8 mouse cellular contexts compared by ENCODE assay signal in the genomic region with DNA sequence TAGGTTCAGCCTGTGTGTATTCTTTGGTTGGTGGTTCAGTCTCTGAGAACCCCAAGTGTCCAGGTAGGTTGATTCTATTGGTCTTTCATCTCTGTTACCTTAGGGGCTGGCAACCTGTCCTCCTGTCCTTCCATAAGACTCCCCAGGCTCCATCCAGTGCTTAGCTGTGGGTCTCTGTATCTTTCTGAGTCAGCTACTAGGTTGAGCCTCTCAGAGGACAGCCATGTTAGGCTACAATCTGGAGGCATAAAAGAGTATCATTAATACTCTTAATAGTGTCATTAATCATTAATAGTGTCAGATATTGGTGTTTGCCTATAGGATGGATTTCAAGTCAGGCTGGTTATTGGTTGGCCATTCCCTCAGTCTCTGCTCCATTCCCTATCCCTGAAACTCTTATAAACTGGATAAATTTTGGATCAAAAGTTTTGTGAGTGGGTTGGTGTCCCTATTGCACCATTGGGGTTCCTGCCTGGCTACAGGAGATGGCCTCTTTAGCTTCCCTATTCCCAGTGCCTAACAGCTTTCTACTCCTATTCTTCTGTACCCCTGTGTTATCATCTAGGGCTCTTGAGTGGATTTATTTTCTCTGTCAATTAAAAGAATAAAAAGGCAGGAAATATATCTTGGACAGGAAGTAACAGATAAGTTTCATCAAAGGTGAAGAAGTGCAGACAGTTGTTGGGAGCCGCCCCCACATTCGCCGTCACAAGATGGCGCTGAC.
DNase-seq lines count a peak whose midpoint lies in the region; ATAC-seq and TF ChIP-seq lines count a peak whose summit lies in the region.

No protein-coding gene starts in this region.

- WGBS in heart, embryonic 10.5 days, result 13% methylated on average over 4 of the region's 4 CpGs
- 12% methylated on average over 4 of the region's 4 CpGs for WGBS in midbrain, embryonic 10.5 days

- H3K9me3 ChIP-seq in heart, embryonic 10.5 days, result no peaks in the 10 kb centered on the region
- no peaks in the 10 kb centered on the region for H3K9me3 ChIP-seq in midbrain, embryonic 10.5 days (replicated peaks)

- no peaks in the 10 kb centered on the region for H3K27me3 ChIP-seq in heart, embryonic 10.5 days (ENCODE audit: insufficient read depth, poor library complexity, severe bottlenecking)
- no peaks in the 10 kb centered on the region for H3K27me3 ChIP-seq in Patski
- H3K27me3 ChIP-seq in midbrain, embryonic 10.5 days (ENCODE audit: low read depth, poor library complexity, severe bottlenecking), result no peaks in the 10 kb centered on the region

- in situ Hi-C loops in Patski (cut with MboI; ENCODE audit: low pct_unique_long_range_greater_than_20kb), result no loop called here

- no peaks in the 10 kb centered on the region for H3K36me3 ChIP-seq in heart, embryonic 10.5 days
- no peaks in the 10 kb centered on the region for H3K36me3 ChIP-seq in midbrain, embryonic 10.5 days

- H3K4me1 ChIP-seq in heart, embryonic 10.5 days, result peaks cover 6% of the 10 kb centered on the region; the same call in 1 of the 2 replicates
- peaks cover 7% of the 10 kb centered on the region for H3K4me1 ChIP-seq in midbrain, embryonic 10.5 days

- ATAC-seq in Patski, result no peak
- ATAC-seq in hematopoietic stem cell, adult 5-6 weeks (replicated peaks in 1 of 2; ENCODE audit: insufficient read depth in 1 of 2, low FRiP score in 2 of 2, low TSS enrichment in 1 of 2, low read depth in 1 of 2, poor library complexity in 2 of 2, severe bottlenecking in 2 of 2), result peak; percentile 30 to 40; a peak in 3 of 4 replicates
- ATAC-seq in monocyte, adult 5-6 weeks (replicated peaks; ENCODE audit: insufficient number of reproducible peaks, low FRiP score, low TSS enrichment, poor library complexity, severe bottlenecking), result no peak

- TF ChIP-seq CTCF in Patski (IDR thresholded peaks at IDR 0.05), result peak; percentile 39

- no peak for DNase-seq in heart, embryonic 10.5 days (ENCODE audit: low spot score)
- DNase-seq in heart, postnatal 36 days, result no peak
- DNase-seq in Patski (ENCODE audit: low read depth, low spot score), result no peak
- DNase-seq in midbrain, embryonic 10.5 days (ENCODE audit: low spot score), result no peak
- no peak for DNase-seq in left cerebral cortex, adult 8-10 months (ENCODE audit: low spot score in 2 of 2)
- no peak for DNase-seq in layer of hippocampus, postnatal 36 days

- intact Hi-C loops in heart, postnatal 36 days (cut with DNase I), result no loop called here

- CTCF ChIA-PET in Patski (lab: Charles Lee), result no interaction called here

- peak overlapping the region; percentile 45 for H3K4me3 ChIP-seq in heart, embryonic 10.5 days
- H3K4me3 ChIP-seq in midbrain, embryonic 10.5 days, result peak overlapping the region; percentile 36

- peak overlapping the region; percentile 59 for H3K27ac ChIP-seq in heart, embryonic 10.5 days
- peak overlapping the region; percentile 70; the same call in 1 of the 2 replicates for H3K27ac ChIP-seq in midbrain, embryonic 10.5 days (replicated peaks)

- POLR2A ChIA-PET in Patski (lab: Charles Lee), result no interaction called here

Comparison
In these comparisons a context has a peak if more than half of its experiments do, and no peak if none do; other contexts are left out.
1. ATAC-seq: peak in hematopoietic stem cell, adult 5-6 weeks (2 of 2); none in Patski (single experiment) and monocyte, adult 5-6 weeks (single experiment).